Mouse (Mus musculus): ENCODE data around the gene Glra3. TPM values are rescaled to one million over a fixed set of nuclear protein-coding genes. Genes with fewer than 3 reads are reported as not detected.

The Glra3 gene
- 0.04 and 0.12 TPM in 2 replicates for polyA plus RNA-seq (2014; fragmentation: Nextera tagmentation; extraction: Ambion mirVana)

GRCm38 (mm10) chr8:55939870-55940525 lies at the start of gene Glra3:
Glra3 (plus strand) TSS chr8:55940460.
- no peaks in the 10 kb centered on the region for H3K4me1 ChIP-seq (ENCODE audit: control insufficient read depth, insufficient read depth, low read length)
- no peaks in the 10 kb centered on the region for H3K9me3 ChIP-seq (ENCODE audit: control insufficient read depth, low read length)
- H3K36me3 ChIP-seq (ENCODE audit: control insufficient read depth, insufficient read depth, low read length): no peaks in the 10 kb centered on the region
- no peak within 1 kb of the TSS for H3K4me3 ChIP-seq (ENCODE audit: low read length)
- no peak within 1 kb of the TSS for H3K9ac ChIP-seq (ENCODE audit: low read depth, low read length)
- H3K27ac ChIP-seq (ENCODE audit: low read depth, low read length): no peak within 1 kb of the TSS
- no peaks in the 10 kb centered on the region for H3K27me3 ChIP-seq (ENCODE audit: control insufficient read depth, insufficient read depth, low read length)
- 17% methylated on average over 11 of the region's 11 CpGs for WGBS
- peak; percentile 83; the same call in 1 of the 2 replicates for ATAC-seq (ENCODE audit: low FRiP score, low TSS enrichment)
- peak within 1 kb of the TSS; percentile 26; the same call in 1 of the 2 replicates for H3K4me2 ChIP-seq (replicated peaks; ENCODE audit: low read depth, low read length)

DNA sequence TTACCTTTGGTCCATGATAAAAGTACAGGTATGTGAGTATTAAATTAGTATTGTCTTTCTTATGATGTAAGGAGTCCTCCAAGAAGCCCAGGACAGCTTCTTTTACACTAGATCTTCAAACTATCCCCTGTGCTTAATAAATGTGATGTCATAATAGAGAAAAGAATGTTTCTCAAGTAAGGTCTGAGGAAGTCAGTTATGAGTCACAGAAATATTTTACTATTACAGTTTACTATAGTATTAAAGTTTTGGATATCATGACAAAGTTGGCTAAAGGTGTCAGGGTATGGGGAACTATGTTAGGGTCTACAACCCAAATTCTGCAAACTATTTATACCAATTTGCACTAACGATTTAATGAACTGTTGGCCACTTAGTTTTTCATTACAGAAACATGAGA lies 33.4 kb upstream of the Glra3 start, which contains the start of gene Adam29:
Gene Adam29 (minus strand): TSS at position 101 of the 400 bp plus-strand sequence.
- Histone ChIP-seq H3K4me3 (ENCODE audit: low read length) (no peak within 1 kb of the TSS), H3K36me3 (ENCODE audit: control insufficient read depth, insufficient read depth, low read length) (no peaks in the 10 kb centered on the region), H3K9me3 (ENCODE audit: control insufficient read depth, low read length) (no peaks in the 10 kb centered on the region), H3K27me3 (ENCODE audit: control insufficient read depth, insufficient read depth, low read length) (no peaks in the 10 kb centered on the region), H3K27ac (ENCODE audit: low read depth, low read length) (no peak within 1 kb of the TSS), H3K9ac (ENCODE audit: low read depth, low read length) (no peak within 1 kb of the TSS), H3K4me2 (replicated peaks; ENCODE audit: low read depth, low read length) (no peak within 1 kb of the TSS), H3K4me1 (ENCODE audit: control insufficient read depth, insufficient read depth, low read length) (no peaks in the 10 kb centered on the region)
- no peak for ATAC-seq (ENCODE audit: low FRiP score, low TSS enrichment)
- WGBS: 93% methylated on average over 1 of the region's 1 CpGs

GRCm38 (mm10) chr8:55940526-55940880 lies 243 bp downstream of the Glra3 start:
- WGBS: 2% methylated on average over 8 of the region's 8 CpGs
- Histone ChIP-seq H3K9ac (ENCODE audit: low read depth, low read length) (no peak overlapping the region), H3K4me2 (replicated peaks; ENCODE audit: low read depth, low read length) (peak overlapping the region; percentile 26; the same call in 1 of the 2 replicates), H3K9me3 (ENCODE audit: control insufficient read depth, low read length) (no peaks in the 10 kb centered on the region), H3K36me3 (ENCODE audit: control insufficient read depth, insufficient read depth, low read length) (no peaks in the 10 kb centered on the region), H3K4me3 (ENCODE audit: low read length) (no peak overlapping the region), H3K27ac (ENCODE audit: low read depth, low read length) (no peak overlapping the region), H3K27me3 (ENCODE audit: control insufficient read depth, insufficient read depth, low read length) (no peaks in the 10 kb centered on the region), H3K4me1 (ENCODE audit: control insufficient read depth, insufficient read depth, low read length) (no peaks in the 10 kb centered on the region)
- ATAC-seq (ENCODE audit: low FRiP score, low TSS enrichment): peak; percentile 93

DNA sequence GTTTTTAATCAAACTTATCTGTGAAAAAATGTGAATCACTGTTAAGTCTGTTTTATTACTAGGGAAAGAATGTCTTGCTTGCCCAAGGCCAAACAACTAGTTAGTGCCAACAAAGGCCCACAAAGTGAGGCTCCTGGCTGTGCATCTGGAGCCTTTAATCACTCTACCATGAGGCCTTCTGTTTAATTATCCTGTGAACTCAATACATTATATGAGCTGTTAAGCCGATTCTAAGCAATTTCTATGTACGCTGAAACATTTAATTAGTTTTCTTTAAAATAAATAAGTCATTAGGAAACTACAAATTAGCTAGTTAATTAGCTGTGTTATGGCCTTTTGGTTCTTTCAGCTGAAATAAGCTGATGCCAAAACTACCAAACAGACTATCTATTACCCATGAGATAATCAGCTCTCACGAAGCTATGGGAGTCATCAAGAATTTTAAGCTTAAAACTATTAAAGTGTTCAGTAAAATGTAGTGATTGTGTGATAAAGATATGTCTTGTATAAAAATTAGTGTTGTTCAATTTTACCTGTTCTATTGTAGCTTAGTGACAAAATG lies 24.6 kb downstream of the Glra3 start:
- WGBS: 57% methylated on average over 3 of the region's 3 CpGs
- Histone ChIP-seq H3K4me3 (ENCODE audit: low read length) (no peak overlapping the region), H3K4me2 (replicated peaks; ENCODE audit: low read depth, low read length) (no peak overlapping the region), H3K27me3 (ENCODE audit: control insufficient read depth, insufficient read depth, low read length) (no peaks in the 10 kb centered on the region), H3K9me3 (ENCODE audit: control insufficient read depth, low read length) (no peaks in the 10 kb centered on the region), H3K27ac (ENCODE audit: low read depth, low read length) (no peak overlapping the region), H3K4me1 (ENCODE audit: control insufficient read depth, insufficient read depth, low read length) (no peaks in the 10 kb centered on the region), H3K9ac (ENCODE audit: low read depth, low read length) (no peak overlapping the region), H3K36me3 (ENCODE audit: control insufficient read depth, insufficient read depth, low read length) (no peaks in the 10 kb centered on the region)
- ATAC-seq (ENCODE audit: low FRiP score, low TSS enrichment): no peak

- Histone ChIP-seq H3K36me3 (ENCODE audit: control insufficient read depth, insufficient read depth, low read length) (no peaks in the 10 kb centered on the region), H3K4me3 (ENCODE audit: low read length) (no peak overlapping the region), H3K27ac (ENCODE audit: low read depth, low read length) (no peak overlapping the region), H3K4me1 (ENCODE audit: control insufficient read depth, insufficient read depth, low read length) (no peaks in the 10 kb centered on the region), H3K27me3 (ENCODE audit: control insufficient read depth, insufficient read depth, low read length) (no peaks in the 10 kb centered on the region), H3K9me3 (ENCODE audit: control insufficient read depth, low read length) (no peaks in the 10 kb centered on the region), H3K9ac (ENCODE audit: low read depth, low read length) (no peak overlapping the region), H3K4me2 (replicated peaks; ENCODE audit: low read depth, low read length) (no peak overlapping the region)
- WGBS: 74% methylated on average over 3 of the region's 3 CpGs
- no peak for ATAC-seq (ENCODE audit: low FRiP score, low TSS enrichment)
Observed at GRCm38 (mm10) chr8:55997859-55998258, 57.6 kb downstream of the Glra3 start.

GRCm38 (mm10) chr8:56054324-56054723 lies 114.1 kb downstream of the Glra3 start:
- 64% methylated on average over 2 of the region's 2 CpGs for WGBS

DNA sequence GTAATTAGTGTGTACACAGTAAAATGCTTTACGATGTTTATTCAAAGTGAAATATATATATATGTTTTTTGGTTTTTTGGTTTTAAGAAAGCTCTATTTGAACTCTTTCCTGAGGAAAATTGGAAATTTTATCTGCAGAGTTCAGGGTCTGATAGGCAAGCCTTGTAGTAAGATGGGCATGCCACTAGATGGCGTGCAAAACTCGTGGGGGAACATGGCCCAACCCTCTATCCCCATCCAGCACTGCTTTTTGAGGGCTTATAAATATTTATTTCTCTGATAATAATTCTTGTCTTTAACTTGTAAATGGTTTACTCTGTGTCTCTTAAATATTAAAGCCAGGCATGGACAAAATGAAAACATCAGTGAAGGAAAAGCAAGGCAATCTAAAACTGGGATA lies 122.8 kb downstream of the Glra3 start:
- Histone ChIP-seq H3K4me1 (ENCODE audit: control insufficient read depth, insufficient read depth, low read length) (no peaks in the 10 kb centered on the region), H3K9me3 (ENCODE audit: control insufficient read depth, low read length) (no peaks in the 10 kb centered on the region), H3K4me3 (ENCODE audit: low read length) (no peak overlapping the region), H3K27me3 (ENCODE audit: control insufficient read depth, insufficient read depth, low read length) (no peaks in the 10 kb centered on the region), H3K27ac (ENCODE audit: low read depth, low read length) (no peak overlapping the region), H3K4me2 (replicated peaks; ENCODE audit: low read depth, low read length) (no peak overlapping the region), H3K36me3 (ENCODE audit: control insufficient read depth, insufficient read depth, low read length) (no peaks in the 10 kb centered on the region), H3K9ac (ENCODE audit: low read depth, low read length) (no peak overlapping the region)
- ATAC-seq (ENCODE audit: low FRiP score, low TSS enrichment): no peak
- 19% methylated on average over 3 of the region's 3 CpGs for WGBS

More at GRCm38 (mm10) chr8:56054324-56054723, 114.1 kb downstream of the Glra3 start:
- H3K4me3 ChIP-seq (ENCODE audit: low read length): no peak overlapping the region
- no peak for ATAC-seq (ENCODE audit: low FRiP score, low TSS enrichment)
- no peaks in the 10 kb centered on the region for H3K9me3 ChIP-seq (ENCODE audit: control insufficient read depth, low read length)
- no peak overlapping the region for H3K4me2 ChIP-seq (replicated peaks; ENCODE audit: low read depth, low read length)
- H3K36me3 ChIP-seq (ENCODE audit: control insufficient read depth, insufficient read depth, low read length): no peaks in the 10 kb centered on the region
- no peaks in the 10 kb centered on the region for H3K4me1 ChIP-seq (ENCODE audit: control insufficient read depth, insufficient read depth, low read length)
- H3K9ac ChIP-seq (ENCODE audit: low read depth, low read length): no peak overlapping the region
- no peak overlapping the region for H3K27ac ChIP-seq (ENCODE audit: low read depth, low read length)
- H3K27me3 ChIP-seq (ENCODE audit: control insufficient read depth, insufficient read depth, low read length): no peaks in the 10 kb centered on the region

GRCm38 (mm10) chr8:56070486-56071254 lies 130.4 kb downstream of the Glra3 start:
- Histone ChIP-seq H3K9me3 (ENCODE audit: control insufficient read depth, low read length) (no peaks in the 10 kb centered on the region), H3K27me3 (ENCODE audit: control insufficient read depth, insufficient read depth, low read length) (no peaks in the 10 kb centered on the region), H3K36me3 (ENCODE audit: control insufficient read depth, insufficient read depth, low read length) (no peaks in the 10 kb centered on the region), H3K9ac (ENCODE audit: low read depth, low read length) (no peak overlapping the region), H3K4me1 (ENCODE audit: control insufficient read depth, insufficient read depth, low read length) (no peaks in the 10 kb centered on the region), H3K27ac (ENCODE audit: low read depth, low read length) (no peak overlapping the region), H3K4me2 (replicated peaks; ENCODE audit: low read depth, low read length) (no peak overlapping the region), H3K4me3 (ENCODE audit: low read length) (no peak overlapping the region)
- WGBS: 61% methylated on average over 2 of the region's 2 CpGs
- ATAC-seq (ENCODE audit: low FRiP score, low TSS enrichment): no peak

GRCm38 (mm10) chr8:56083654-56084053 lies 143.4 kb downstream of the Glra3 start:
- Histone ChIP-seq H3K9ac (ENCODE audit: low read depth, low read length) (no peak overlapping the region), H3K27me3 (ENCODE audit: control insufficient read depth, insufficient read depth, low read length) (no peaks in the 10 kb centered on the region), H3K4me1 (ENCODE audit: control insufficient read depth, insufficient read depth, low read length) (no peaks in the 10 kb centered on the region), H3K4me3 (ENCODE audit: low read length) (no peak overlapping the region), H3K27ac (ENCODE audit: low read depth, low read length) (no peak overlapping the region), H3K9me3 (ENCODE audit: control insufficient read depth, low read length) (no peaks in the 10 kb centered on the region), H3K4me2 (replicated peaks; ENCODE audit: low read depth, low read length) (no peak overlapping the region), H3K36me3 (ENCODE audit: control insufficient read depth, insufficient read depth, low read length) (no peaks in the 10 kb centered on the region)
- ATAC-seq (ENCODE audit: low FRiP score, low TSS enrichment): no peak
